Mouse (Mus musculus) hindbrain, postnatal 0 days (tissue): Measurements from ENCODE around the gene Acot13. TPM values are rescaled to one million over a fixed set of nuclear protein-coding genes. Genes with fewer than 3 reads are reported as not detected.
A peak's percentile ranks its signal among the peaks of the same experiment; 100 is the strongest.
"Not testable (repeated sequence)": the region's sequence is repeated elsewhere in the genome, so short reads cannot be mapped to it uniquely, and the experiment has no call there.

Experiments
- ATAC-seq: fragments of 200-750 bp; cut with Nextera tagmentation; 2 replicates; pipeline ENCODE4 v1.8.0; 2017; ENCODE audit warnings: mild to moderate bottlenecking, moderate TSS enrichment, moderate library complexity
- DNase-seq: peaks from one replicate; pipeline ENCODE4 v3.0.0-alpha.2; 2015; ENCODE audit warnings: low spot score
- H3K27ac ChIP-seq: fragments of 300-500 bp; sonication (generic); 2 replicates; pipeline ENCODE4 v1.5.1; 2014; ENCODE audit warnings: mild to moderate bottlenecking
- H3K27me3 ChIP-seq: fragments of 300-500 bp; sonication (generic); 2 replicates; pipeline ENCODE4 v1.6.1; 2014; ENCODE audit warnings: low read length, mixed read lengths; ENCODE audit not compliant: insufficient read depth
- H3K36me3 ChIP-seq: fragments of 300-500 bp; sonication (generic); 2 replicates; pipeline ENCODE4 v1.6.1; 2014; ENCODE audit warnings: low read length, mixed read lengths; ENCODE audit not compliant: insufficient read depth
- H3K4me1 ChIP-seq: fragments of 300-500 bp; sonication (generic); 2 replicates; pipeline ENCODE4 v1.6.1; 2014; ENCODE audit warnings: antibody characterized with exemption, low read length, mixed read lengths; ENCODE audit not compliant: insufficient read depth
- H3K4me2 ChIP-seq: fragments of 300-500 bp; sonication (generic); 2 replicates; pipeline ENCODE4 v1.6.1; 2014; ENCODE audit warnings: low read depth, mild to moderate bottlenecking, low read length, moderate library complexity, mixed read lengths
- H3K4me3 ChIP-seq: fragments of 300-500 bp; sonication (generic); 2 replicates; pipeline ENCODE4 v1.5.1; 2014; ENCODE audit warnings: low read length
- H3K9ac ChIP-seq: fragments of 300-500 bp; sonication (generic); replicated peaks from 2 replicates; pipeline ENCODE4 v1.6.1; 2014; ENCODE audit warnings: mild to moderate bottlenecking, low read length, moderate library complexity, mixed read lengths
- H3K9me3 ChIP-seq: fragments of 300-500 bp; sonication (generic); 2 replicates; pipeline ENCODE4 v1.6.1; 2016; ENCODE audit warnings: low read length, mixed read lengths
- CTCF ChIP-seq: IDR thresholded peaks from 2 replicates; pipeline ENCODE4 v1.5.1; 2016; ENCODE audit warnings: antibody characterized with exemption, control low read depth, low read depth
- WGBS: fragments of 180-500 bp; shearing (Covaris S2); extraction: QIAGEN DNeasy Blood & Tissue Kit; methylation state at CpG from one replicate; pipeline ENCODE4 v1.1.7; 2014; 5-methylcytosine and 5-hydroxymethylcytosine counted together
- polyA plus RNA-seq: library from polyadenylated mRNA; unstranded; fragments of >200 nt; fragmentation: Nextera tagmentation; extraction: Ambion mirVana; gene quantifications from 2 replicates; pipeline ENCODE4 v1.2.1, GENCODE M21; 2015
- total RNA-seq: library from RNA; depleted of rRNA; stranded (reverse); fragments of >200 nt; gene quantifications from 2 replicates; pipeline ENCODE4 v1.2.3, GENCODE M21; 2014

Acot13 gene
- total and polyA plus RNA-seq, 2 experiments from 2014 or later, result 14.7 to 69.7 TPM

GRCm38 (mm10) chr13:24849318-24849717 lies 18.0 kb upstream of the Acot13 start:
- 81% methylated on average over 4 of the region's 4 CpGs for WGBS
- TF ChIP-seq CTCF, result no peak
- no peaks in the 10 kb centered on the region for H3K36me3 ChIP-seq
- H3K4me3 ChIP-seq, result no peak overlapping the region
- no peak overlapping the region for H3K9ac ChIP-seq
- no peaks in the 10 kb centered on the region for H3K27me3 ChIP-seq
- no peak for DNase-seq
- no peaks in the 10 kb centered on the region for H3K9me3 ChIP-seq
- H3K27ac ChIP-seq, result no peak overlapping the region
- ATAC-seq, result no peak
- H3K4me1 ChIP-seq, result no peaks in the 10 kb centered on the region
- no peak overlapping the region for H3K4me2 ChIP-seq

GRCm38 (mm10) chr13:24844983-24845955 lies 13.9 kb upstream of the Acot13 start, which contains the start of gene D130043K22Rik:
Gene D130043K22Rik, plus strand, starts transcription at chr13:24845135.
- Histone ChIP-seq H3K4me2 (peak within 1 kb of the TSS; percentile 71), H3K27ac (peak within 1 kb of the TSS; percentile 32), H3K27me3 (no peaks in the 10 kb centered on the region), H3K9ac (peak within 1 kb of the TSS; percentile 44), H3K9me3 (no peaks in the 10 kb centered on the region), H3K4me3 (peak within 1 kb of the TSS; percentile 48), H3K36me3 (no peaks in the 10 kb centered on the region), H3K4me1 (no peaks in the 10 kb centered on the region)
- 8% methylated on average over 40 of the region's 40 CpGs for WGBS
- DNase-seq (peak; percentile 74), ATAC-seq (peak; percentile 91)
- TF ChIP-seq CTCF, result no peak

- Histone ChIP-seq H3K4me3 (no peak overlapping the region), H3K9me3 (no peaks in the 10 kb centered on the region), H3K9ac (no peak overlapping the region), H3K27ac (no peak overlapping the region), H3K4me1 (no peaks in the 10 kb centered on the region), H3K27me3 (no peaks in the 10 kb centered on the region), H3K36me3 (no peaks in the 10 kb centered on the region), H3K4me2 (no peak overlapping the region)
- ATAC-seq (no peak), DNase-seq (no peak)
- no peak for TF ChIP-seq CTCF
- WGBS, result 93% methylated on average over 3 of the region's 3 CpGs
Measured at GRCm38 (mm10) chr13:24841702-24842101, 10.4 kb upstream of the Acot13 start.

GRCm38 (mm10) chr13:24839831-24840230 lies 8.5 kb upstream of the Acot13 start:
- no peak for DNase-seq
- H3K27ac ChIP-seq, result no peak overlapping the region
- 85% methylated on average over 3 of the region's 3 CpGs for WGBS
- no peak overlapping the region for H3K4me3 ChIP-seq
- no peaks in the 10 kb centered on the region for H3K9me3 ChIP-seq
- H3K4me1 ChIP-seq, result no peaks in the 10 kb centered on the region
- no peak for TF ChIP-seq CTCF
- no peaks in the 10 kb centered on the region for H3K27me3 ChIP-seq
- no peak for ATAC-seq
- no peaks in the 10 kb centered on the region for H3K36me3 ChIP-seq
- no peak overlapping the region for H3K4me2 ChIP-seq
- no peak overlapping the region for H3K9ac ChIP-seq

- not testable (repeated sequence) for H3K27ac ChIP-seq, ATAC-seq, H3K4me2 ChIP-seq, H3K27me3 ChIP-seq, H3K9ac ChIP-seq, H3K9me3 ChIP-seq, H3K4me1 ChIP-seq, H3K4me3 ChIP-seq, H3K36me3 ChIP-seq, DNase-seq
- 89% methylated on average over 8 of the region's 8 CpGs for WGBS
Measured at GRCm38 (mm10) chr13:24837765-24838164, 6.4 kb upstream of the Acot13 start.

GRCm38 (mm10) chr13:24832811-24833155 lies 1.4 kb upstream of the Acot13 start:
- Histone ChIP-seq H3K9ac (peak overlapping the region; percentile 90; the same call in 1 of the 2 replicates), H3K9me3 (no peaks in the 10 kb centered on the region), H3K27me3 (no peaks in the 10 kb centered on the region), H3K4me3 (peak overlapping the region; percentile 98), H3K4me1 (peaks cover 5% of the 10 kb centered on the region; the same call in 1 of the 2 replicates), H3K27ac (no peak overlapping the region), H3K36me3 (no peaks in the 10 kb centered on the region), H3K4me2 (peak overlapping the region; percentile 80)
- no peak for DNase-seq
- WGBS, result 47% methylated on average over 2 of the region's 2 CpGs
- no peak for TF ChIP-seq CTCF
- no peak for ATAC-seq
